Mouse (Mus musculus) layer of hippocampus, postnatal 10 days (tissue): ENCODE measurements at regions not wholly inside any gene's neighbourhood (a gene's known extent, or its start where the extent isn't known, plus 50 kb on each side); places are given as distances from the start of the nearest gene placed in this dataset.

Experiments
- DNase-seq, 2 experiments: peaks; one replicate each; pipeline ENCODE4 v3.0.0; 2021; ENCODE audit warnings: low spot score in 2 of 2

- no peak for DNase-seq
Measured at GRCm38 (mm10) chr13:110769210-110769609, 374.4 kb downstream of the Plk2 start.

DNA sequence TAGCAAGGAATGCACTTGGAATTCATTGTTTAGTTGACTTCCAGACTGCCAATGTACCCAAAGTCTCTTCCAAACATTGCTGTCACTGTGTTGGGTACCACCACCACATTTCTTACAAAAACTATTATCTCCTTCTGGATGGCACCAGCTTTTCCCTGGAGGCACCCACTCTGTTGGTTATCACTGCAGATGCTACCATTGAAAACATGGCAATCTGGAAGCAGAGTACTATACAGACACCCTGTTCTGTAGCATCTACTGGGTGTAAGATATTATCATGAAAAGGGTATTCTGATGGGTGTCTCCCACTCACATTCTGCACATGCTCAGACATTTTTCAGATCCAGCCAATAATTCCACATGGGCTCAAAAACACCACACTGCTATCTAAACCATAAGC is 380.4 kb downstream of the Plk2 start:
- no peak for DNase-seq

GRCm38 (mm10) chr13:110784162-110784785 is 389.4 kb downstream of the Plk2 start:
- DNase-seq: no peak

DNA sequence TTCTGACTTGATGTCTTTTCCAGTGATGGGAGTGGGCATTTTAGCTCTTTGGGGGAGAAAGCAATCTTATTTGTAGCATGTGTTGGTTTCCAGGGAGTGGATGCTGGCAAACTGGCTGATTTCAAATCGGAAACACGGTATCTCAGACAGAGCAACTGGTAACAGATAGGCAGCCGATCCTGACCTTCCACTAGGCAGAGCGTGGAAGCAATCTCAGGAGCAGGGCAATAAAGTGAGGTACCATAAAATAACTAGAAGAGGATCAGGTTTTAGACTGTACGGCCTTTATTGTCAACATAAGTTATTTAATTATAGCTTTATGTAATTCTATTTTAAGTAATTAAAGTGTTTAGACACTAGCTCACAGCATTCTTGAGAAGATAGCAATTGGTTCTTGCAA is 390.0 kb downstream of the Plk2 start:
- no peak for DNase-seq

DNA sequence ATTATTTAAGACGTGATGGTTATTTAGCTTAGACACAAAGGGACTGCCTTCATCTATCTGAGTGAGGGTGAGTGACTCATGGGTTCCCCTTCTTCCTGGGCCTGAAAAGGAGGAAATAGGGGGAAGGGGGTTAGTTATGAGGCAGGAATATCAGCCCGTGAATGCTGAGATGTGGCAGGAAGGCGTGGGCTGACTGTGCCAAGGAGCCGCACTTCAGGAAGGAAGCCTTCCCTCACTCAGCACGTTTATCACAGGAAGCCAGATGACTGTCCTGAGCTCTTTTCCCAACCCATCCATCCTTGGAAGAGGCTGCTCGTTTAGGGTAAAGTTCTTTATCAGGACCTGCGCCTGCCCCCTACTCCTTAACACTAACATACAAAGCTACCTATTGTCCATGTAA is 403.5 kb downstream of the Plk2 start:
- no peak for DNase-seq

GRCm38 (mm10) chr13:110802841-110803240 is 408.0 kb downstream of the Plk2 start:
- DNase-seq: no peak

- DNase-seq: no peak
Measured at GRCm38 (mm10) chr13:110812401-110812800, 417.6 kb downstream of the Plk2 start.

DNA sequence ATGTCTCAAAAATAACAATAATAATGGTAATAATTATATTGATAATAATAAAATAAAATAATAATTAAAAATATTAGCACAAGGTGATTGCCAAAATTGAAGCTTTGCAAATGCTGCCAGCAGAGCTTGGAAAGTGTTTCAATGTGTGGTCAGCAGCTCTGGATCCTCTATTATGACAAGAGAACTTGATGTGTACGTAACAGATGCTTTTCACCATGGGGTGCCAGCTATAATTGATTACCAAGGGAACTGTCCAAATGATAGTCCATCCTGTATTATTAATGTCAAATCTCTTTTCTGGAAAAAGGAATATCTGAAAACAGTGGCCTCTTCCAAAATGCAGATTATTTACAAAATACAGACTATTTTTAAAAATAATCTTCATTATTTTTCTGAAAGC is 419.2 kb downstream of the Plk2 start:
- no peak for DNase-seq

DNA sequence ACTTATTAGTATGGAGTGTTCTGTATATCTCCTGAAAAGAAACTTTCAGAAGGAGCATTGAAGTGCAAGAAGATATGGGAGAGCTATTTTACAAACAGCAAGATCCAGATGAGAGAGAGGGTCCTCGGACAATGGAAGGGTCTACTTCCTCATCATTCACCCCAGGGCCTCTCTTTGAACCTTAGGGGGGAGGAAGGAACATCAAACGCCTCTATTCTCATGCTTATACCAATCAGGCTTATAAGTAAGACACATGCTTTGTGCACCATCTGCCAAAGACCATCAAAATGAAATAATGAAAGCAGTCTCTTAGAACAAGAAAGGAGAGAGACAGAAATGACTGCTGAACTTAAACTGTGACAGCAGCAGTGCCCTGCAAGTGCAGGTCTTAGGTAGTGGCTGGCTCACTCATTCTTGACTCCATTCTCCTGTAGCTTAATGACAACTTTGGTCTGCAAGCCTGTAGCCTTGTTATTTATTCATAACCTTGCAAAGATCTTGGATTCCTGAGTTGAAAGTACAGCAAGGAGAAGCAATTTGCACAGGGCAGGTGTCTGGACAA is 424.5 kb downstream of the Plk2 start:
- DNase-seq: no peak

DNA sequence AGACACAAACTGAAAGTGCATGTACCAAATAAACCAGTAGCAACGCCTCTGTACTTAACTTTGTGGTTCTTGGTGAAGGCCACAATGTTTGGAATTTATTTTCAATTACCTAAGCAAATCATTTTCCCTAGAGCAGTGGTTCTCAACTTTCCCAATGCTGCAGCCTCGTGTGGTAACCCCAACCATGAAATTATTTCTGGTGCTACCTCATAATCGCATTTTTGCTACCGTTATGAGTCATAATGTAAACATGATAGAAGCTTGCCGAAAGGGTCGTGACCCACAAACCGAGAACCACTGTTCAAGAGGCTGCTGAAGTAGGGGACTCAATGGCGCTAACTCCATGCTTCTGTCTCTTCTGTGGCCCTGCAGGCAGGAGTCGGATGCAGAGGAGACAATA is 429.9 kb upstream of the Actbl2 start:
- DNase-seq: no peak

GRCm38 (mm10) chr13:110832442-110832841 is 422.4 kb upstream of the Actbl2 start:
- DNase-seq: no peak

- DNase-seq: no peak
Measured at GRCm38 (mm10) chr13:110836936-110837335, 417.9 kb upstream of the Actbl2 start.

- DNase-seq: no peak
Measured at GRCm38 (mm10) chr13:110841949-110842348, 412.9 kb upstream of the Actbl2 start.

DNA sequence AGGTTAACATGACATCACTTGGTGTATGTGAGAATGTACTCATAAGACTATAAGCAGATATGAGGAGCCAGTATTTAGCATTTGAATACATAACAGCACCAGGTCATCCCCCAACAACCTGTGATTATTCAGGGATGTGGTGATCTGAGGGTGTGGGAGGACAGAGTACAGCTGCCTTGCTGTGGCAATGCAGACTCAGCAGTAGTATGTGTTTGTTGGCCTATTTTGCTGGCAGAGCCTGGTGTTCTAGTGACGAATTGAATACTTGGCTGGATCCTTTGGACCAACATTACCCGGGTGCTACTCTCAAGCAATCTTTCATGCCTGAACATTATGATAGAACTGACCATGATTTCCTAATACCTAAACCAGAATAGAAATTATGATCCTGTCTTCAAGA is 409.1 kb upstream of the Actbl2 start:
- no peak for DNase-seq

- no peak for DNase-seq
Measured at GRCm38 (mm10) chr13:110852996-110853727, 401.7 kb upstream of the Actbl2 start.

DNA sequence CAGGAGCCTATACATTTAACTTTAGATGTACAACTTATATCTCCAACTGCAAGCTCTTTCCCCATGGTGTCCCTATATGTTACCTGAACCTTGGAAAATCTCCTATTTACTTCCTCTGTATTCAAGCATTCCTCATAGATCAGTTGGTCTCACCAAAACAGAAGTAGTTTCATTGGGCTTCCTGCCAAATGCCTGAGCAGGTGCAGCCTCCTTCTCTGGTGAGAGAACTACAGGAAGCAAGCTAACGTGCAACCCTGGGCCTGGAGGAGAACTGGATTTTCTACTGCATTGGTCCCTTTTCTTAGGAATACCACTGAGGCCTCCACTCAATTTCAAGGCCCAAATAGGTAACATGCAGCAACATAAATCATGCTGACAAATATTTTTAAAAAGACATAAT is 400.6 kb upstream of the Actbl2 start:
- DNase-seq: no peak

- no peak for DNase-seq
Measured at GRCm38 (mm10) chr13:110865902-110866512, 388.8 kb upstream of the Actbl2 start.

GRCm38 (mm10) chr13:110866713-110867112 is 388.1 kb upstream of the Actbl2 start:
- no peak for DNase-seq

- no peak for DNase-seq
Measured at GRCm38 (mm10) chr13:110871125-110871775, 383.6 kb upstream of the Actbl2 start.

GRCm38 (mm10) chr13:110871776-110872135 is 383.1 kb upstream of the Actbl2 start:
- no peak for DNase-seq

- DNase-seq: no peak
Measured at GRCm38 (mm10) chr13:110881573-110881972, 373.2 kb upstream of the Actbl2 start.

DNA sequence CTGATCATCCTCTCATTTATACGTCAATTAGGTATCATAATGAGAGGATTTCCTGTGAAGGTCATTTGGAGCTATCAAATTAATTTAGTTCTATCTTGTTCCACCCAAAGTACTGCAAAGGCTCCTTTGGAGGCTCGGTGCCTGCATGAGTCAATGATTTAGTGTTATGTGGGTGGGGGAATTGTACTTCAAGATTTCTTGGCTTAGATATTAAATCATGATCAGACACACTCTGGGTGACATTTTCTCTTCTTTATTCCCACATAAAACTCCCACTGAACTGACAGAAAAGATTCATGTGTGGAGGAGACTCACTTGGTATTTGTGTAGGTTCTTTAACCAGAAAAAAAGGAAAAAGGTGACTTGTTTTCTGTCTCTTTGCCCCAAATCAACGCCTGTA is 372.6 kb upstream of the Actbl2 start:
- DNase-seq: no peak
